Mouse (Mus musculus) myocyte (in vitro differentiated cells): ENCODE data around the gene Mgarp. TPM values are rescaled to one million over a fixed set of nuclear protein-coding genes. Genes with fewer than 3 reads are reported as not detected.
A peak's percentile ranks its signal among the peaks of the same experiment; 100 is the strongest.

Experiments used
- H3K27me3 ChIP-seq: one replicate; pipeline ENCODE4 v1.6.1; 2011; ENCODE audit not compliant: control insufficient read depth, insufficient read depth, insufficient read length
- H3K36me3 ChIP-seq: one replicate; pipeline ENCODE4 v1.6.1; 2011; ENCODE audit not compliant: control insufficient read depth, insufficient read depth
- H3K4me2 ChIP-seq: one replicate; pipeline ENCODE4 v1.6.1; 2011; ENCODE audit warnings: low read depth, control low read depth
- H3K4me3 ChIP-seq: one replicate; pipeline ENCODE4 v1.5.1; 2011; ENCODE audit warnings: mild to moderate bottlenecking, control low read depth, moderate library complexity
- H3K79me2 ChIP-seq: one replicate; pipeline ENCODE4 v1.6.1; 2011; ENCODE audit not compliant: control insufficient read depth, insufficient read depth
- H3ac ChIP-seq: one replicate; pipeline ENCODE4 v1.6.1; 2011; ENCODE audit not compliant: control insufficient read depth, insufficient read length
- CEBPB ChIP-seq: IDR thresholded peaks from 2 replicates; pipeline ENCODE4 v1.6.1; 2011; ENCODE audit warnings: mild to moderate bottlenecking, moderate library complexity; ENCODE audit not compliant: poor library complexity, insufficient read depth, severe bottlenecking
- E2F4 ChIP-seq: IDR thresholded peaks from one replicate; pipeline ENCODE4 v1.6.1; 2011; ENCODE audit warnings: mild to moderate bottlenecking, control low read depth, moderate library complexity; ENCODE audit not compliant: insufficient read depth
- MAX ChIP-seq: IDR thresholded peaks from one replicate; pipeline ENCODE4 v1.6.1; 2011; ENCODE audit warnings: low read depth, mild to moderate bottlenecking, control low read depth
- MYOD1 ChIP-seq, 3 experiments: IDR thresholded peaks; one replicate each; pipeline ENCODE4 v1.6.1; 2011; ENCODE audit warnings: control low read depth in 2 of 3, low read depth in 2 of 3, mild to moderate bottlenecking in 2 of 3, moderate library complexity in 1 of 3; ENCODE audit not compliant: insufficient read length in 2 of 3, control insufficient read depth in 1 of 3
- MYOG ChIP-seq, 3 experiments: IDR thresholded peaks; one replicate each; pipeline ENCODE4 v1.6.1; 2011; ENCODE audit warnings: control low read depth in 2 of 3, low read depth in 2 of 3, mild to moderate bottlenecking in 2 of 3; ENCODE audit not compliant: insufficient read length in 2 of 3, control insufficient read depth in 1 of 3, insufficient read depth in 1 of 3
- POLR2A ChIP-seq: IDR thresholded peaks from one replicate; pipeline ENCODE4 v1.6.1; 2011; ENCODE audit warnings: low read depth, mild to moderate bottlenecking, control low read depth, moderate library complexity; ENCODE audit not compliant: insufficient read length
- POLR2AphosphoS2 ChIP-seq: IDR thresholded peaks from one replicate; pipeline ENCODE4 v1.6.1; 2011; ENCODE audit warnings: low read depth, control low read depth; ENCODE audit not compliant: insufficient read length
- REST ChIP-seq: IDR thresholded peaks from one replicate; pipeline ENCODE4 v1.6.1; 2011; ENCODE audit warnings: mild to moderate bottlenecking, control low read depth, moderate library complexity; ENCODE audit not compliant: insufficient read depth, insufficient read length
- SRF ChIP-seq: IDR thresholded peaks from one replicate; pipeline ENCODE4 v1.6.1; 2011; ENCODE audit warnings: low read depth; ENCODE audit not compliant: control insufficient read depth, insufficient read length
- TCF12 ChIP-seq: IDR thresholded peaks from one replicate; pipeline ENCODE4 v1.6.1; 2011; ENCODE audit warnings: mild to moderate bottlenecking, control low read depth; ENCODE audit not compliant: poor library complexity, insufficient read depth, severe bottlenecking
- TCF3 ChIP-seq: IDR thresholded peaks from one replicate; pipeline ENCODE4 v1.6.1; 2011; ENCODE audit warnings: low read depth, control low read depth; ENCODE audit not compliant: insufficient read length
- USF1 ChIP-seq: IDR thresholded peaks from one replicate; pipeline ENCODE4 v1.6.1; 2011; ENCODE audit warnings: low read depth, mild to moderate bottlenecking, control low read depth, moderate library complexity
- polyA plus RNA-seq: library from polyadenylated mRNA; unstranded; fragments of >200 nt; fragmentation: generic; extraction: Trizol; gene quantifications from one replicate; pipeline ENCODE4 v1.2.1, GENCODE M21; 2012; ENCODE audit warnings: missing spikeins

Mgarp gene
- polyA plus RNA-seq, 1 experiment, result 0.88 TPM

DNA sequence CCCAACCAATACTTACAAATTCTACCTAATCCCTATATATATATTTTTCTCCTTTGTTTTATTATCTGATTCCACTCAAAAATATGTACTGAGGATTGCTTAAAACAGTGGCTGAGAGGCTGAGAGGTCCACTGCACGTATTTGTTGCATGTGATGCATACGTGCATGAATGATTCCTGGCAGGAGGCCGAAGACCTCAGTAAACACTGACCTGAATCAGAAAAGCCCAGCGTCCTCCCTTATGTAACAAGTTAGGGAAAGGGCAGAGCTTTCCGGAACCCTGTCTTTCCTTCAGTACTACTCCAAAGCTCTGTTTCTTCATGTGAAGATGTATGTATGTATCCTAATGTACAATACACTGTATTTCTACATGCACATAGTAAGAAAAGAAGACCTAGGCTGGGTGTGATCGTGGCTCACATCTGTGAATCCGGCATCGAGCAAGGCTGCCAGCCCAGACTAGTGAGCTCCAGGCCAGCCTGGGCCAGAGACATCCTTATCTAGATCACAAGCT lies 8.6 kb downstream of the Mgarp start:
- H3K4me2 ChIP-seq, result no peak overlapping the region
- no peaks in the 10 kb centered on the region for H3K79me2 ChIP-seq
- no peak overlapping the region for H3K4me3 ChIP-seq
- no peaks in the 10 kb centered on the region for H3K27me3 ChIP-seq
- no peak overlapping the region for H3ac ChIP-seq
- TF ChIP-seq E2F4 (no peak), REST (no peak), SRF (no peak)
- no peaks in the 10 kb centered on the region for H3K36me3 ChIP-seq

DNA sequence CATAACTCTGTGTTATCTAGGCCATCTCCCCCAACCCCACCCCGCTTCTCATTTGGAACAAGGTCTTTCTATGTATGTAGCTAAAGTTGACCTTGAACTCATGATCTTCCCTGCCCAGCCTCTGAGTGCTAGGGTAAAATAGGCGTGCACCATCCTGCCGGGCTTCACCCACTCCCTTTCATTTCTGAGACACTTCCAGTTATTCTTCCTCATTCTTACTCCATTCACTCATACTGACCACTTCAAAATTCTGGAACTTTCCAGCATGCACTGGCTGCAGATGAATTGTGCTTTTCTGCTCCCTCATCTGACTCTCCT lies 9.4 kb downstream of the Mgarp start:
- Histone ChIP-seq H3K36me3 (no peaks in the 10 kb centered on the region), H3K27me3 (no peaks in the 10 kb centered on the region), H3ac (no peak overlapping the region), H3K4me2 (peak overlapping the region; percentile 27), H3K4me3 (no peak overlapping the region), H3K79me2 (no peaks in the 10 kb centered on the region)
- TF ChIP-seq REST (no peak), USF1 (no peak), POLR2AphosphoS2 (no peak), TCF3 (no peak), MYOD1 (IDR thresholded peaks at IDR 0.05; ENCODE audit: control insufficient read depth in 1 of 3, insufficient read length in 2 of 3, low read depth in 2 of 3) (no peak), MYOG (IDR thresholded peaks at IDR 0.05; ENCODE audit: control insufficient read depth in 1 of 3, insufficient read depth in 1 of 3, insufficient read length in 2 of 3, low read depth in 2 of 3) (no peak), CEBPB (no peak), MAX (no peak), TCF12 (no peak), E2F4 (no peak)

DNA sequence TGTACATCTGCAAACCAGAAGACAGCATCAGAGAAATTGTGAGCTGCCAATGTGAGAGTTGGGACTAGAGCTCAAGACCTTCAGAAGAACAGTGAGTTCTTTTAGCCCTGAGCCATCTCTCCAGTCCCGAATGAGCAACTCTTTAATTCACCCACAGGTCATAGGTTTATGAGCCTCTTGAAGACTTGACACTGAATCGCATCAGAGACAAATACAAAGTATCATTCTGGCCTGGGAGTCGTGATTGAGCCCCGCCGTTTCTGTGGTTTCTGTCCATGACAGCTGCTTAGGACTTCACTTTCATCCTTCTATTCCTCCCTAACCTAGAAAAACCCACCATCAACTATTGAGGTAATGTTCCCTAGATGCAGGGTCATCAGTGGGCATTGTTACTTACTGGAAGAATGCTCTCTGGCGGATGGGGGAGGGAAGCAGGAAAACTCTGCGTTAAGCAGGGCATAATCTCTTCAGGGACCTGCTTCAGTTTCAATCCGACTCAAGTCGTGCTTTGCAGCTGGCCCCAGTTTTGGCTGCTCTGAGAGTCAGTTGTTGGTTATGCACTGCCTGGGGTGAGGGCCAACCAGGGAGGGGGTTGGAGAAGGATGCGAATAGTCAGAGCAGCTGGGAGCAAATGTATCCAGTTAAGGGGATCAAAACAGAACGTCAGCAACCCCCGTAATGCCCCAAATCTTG lies 10.0 kb downstream of the Mgarp start:
- no peaks in the 10 kb centered on the region for H3K27me3 ChIP-seq
- TF ChIP-seq MYOD1 (IDR thresholded peaks at IDR 0.05; ENCODE audit: control insufficient read depth in 1 of 3, insufficient read length in 2 of 3, low read depth in 2 of 3) (peak in 2 of 3 experiments; percentile 21 to 32), USF1 (no peak)

DNA sequence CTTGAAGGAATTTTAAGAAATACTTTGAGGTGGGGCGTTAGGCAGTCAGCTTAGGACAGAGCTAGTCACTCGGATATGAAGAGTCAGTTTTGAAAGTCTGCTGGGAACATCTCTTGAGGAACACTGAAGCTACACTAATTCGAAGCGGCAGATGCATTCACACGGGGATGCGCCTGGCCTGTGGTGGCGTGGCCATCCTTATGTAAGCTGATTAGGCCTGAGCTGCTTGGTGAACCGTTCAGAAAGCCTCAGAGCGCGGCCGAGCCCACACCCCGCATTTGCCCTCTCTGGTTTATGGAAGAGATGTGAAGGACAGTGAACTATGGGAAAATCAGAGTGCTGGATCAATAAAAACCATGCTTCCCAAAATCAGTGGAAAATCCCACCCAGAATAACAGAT lies 13.1 kb downstream of the Mgarp start:
- TF ChIP-seq E2F4 (no peak), USF1 (no peak), CEBPB (no peak), REST (no peak), MYOG (IDR thresholded peaks at IDR 0.05; ENCODE audit: control insufficient read depth in 1 of 3, insufficient read depth in 1 of 3, insufficient read length in 2 of 3, low read depth in 2 of 3) (no peak), POLR2A (no peak), MYOD1 (IDR thresholded peaks at IDR 0.05; ENCODE audit: control insufficient read depth in 1 of 3, insufficient read length in 2 of 3, low read depth in 2 of 3) (no peak), TCF12 (no peak), TCF3 (no peak)
- H3K4me3 ChIP-seq, result no peak overlapping the region
- no peaks in the 10 kb centered on the region for H3K79me2 ChIP-seq
- no peak overlapping the region for H3ac ChIP-seq
- H3K36me3 ChIP-seq, result no peaks in the 10 kb centered on the region
- H3K27me3 ChIP-seq, result no peaks in the 10 kb centered on the region
- no peak overlapping the region for H3K4me2 ChIP-seq

More for the DNA sequence above, 10.0 kb downstream of the Mgarp start:
- no peaks in the 10 kb centered on the region for H3K79me2 ChIP-seq
- no peak overlapping the region for H3K4me3 ChIP-seq
- peak overlapping the region; percentile 27 for H3K4me2 ChIP-seq
- no peaks in the 10 kb centered on the region for H3K36me3 ChIP-seq
- no peak overlapping the region for H3ac ChIP-seq

DNA sequence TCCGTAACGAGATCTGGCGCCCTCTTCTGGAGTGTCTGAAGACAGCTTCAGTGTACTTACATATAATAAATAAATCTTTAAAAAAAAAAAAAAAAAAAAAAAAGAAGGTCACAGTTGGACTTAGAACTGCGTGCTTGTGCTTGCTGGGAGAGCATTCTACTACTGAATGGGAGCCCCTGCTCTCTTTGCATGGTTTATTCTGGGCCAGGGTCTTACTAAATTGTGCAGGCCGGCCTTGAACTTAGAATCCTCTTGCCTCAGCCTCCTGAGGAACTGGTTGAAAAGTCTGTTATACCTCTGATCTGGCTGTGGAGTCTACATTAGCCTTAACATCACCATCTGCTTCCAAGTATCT lies 15.9 kb downstream of the Mgarp start:
- Histone ChIP-seq H3K4me2 (no peak overlapping the region), H3ac (no peak overlapping the region), H3K36me3 (no peaks in the 10 kb centered on the region), H3K4me3 (no peak overlapping the region), H3K27me3 (no peaks in the 10 kb centered on the region), H3K79me2 (no peaks in the 10 kb centered on the region)
- no peak for TF ChIP-seq REST
- TF ChIP-seq USF1, result no peak
- no peak for TF ChIP-seq TCF3
- TF ChIP-seq MYOD1 (IDR thresholded peaks at IDR 0.05; ENCODE audit: control insufficient read depth in 1 of 3, insufficient read length in 2 of 3, low read depth in 2 of 3), result no peak
- no peak for TF ChIP-seq POLR2A
- TF ChIP-seq POLR2AphosphoS2, result no peak
- TF ChIP-seq SRF, result no peak
- no peak for TF ChIP-seq MAX
- no peak for TF ChIP-seq CEBPB
- no peak for TF ChIP-seq TCF12
- no peak for TF ChIP-seq E2F4
